In the genomic region with DNA sequence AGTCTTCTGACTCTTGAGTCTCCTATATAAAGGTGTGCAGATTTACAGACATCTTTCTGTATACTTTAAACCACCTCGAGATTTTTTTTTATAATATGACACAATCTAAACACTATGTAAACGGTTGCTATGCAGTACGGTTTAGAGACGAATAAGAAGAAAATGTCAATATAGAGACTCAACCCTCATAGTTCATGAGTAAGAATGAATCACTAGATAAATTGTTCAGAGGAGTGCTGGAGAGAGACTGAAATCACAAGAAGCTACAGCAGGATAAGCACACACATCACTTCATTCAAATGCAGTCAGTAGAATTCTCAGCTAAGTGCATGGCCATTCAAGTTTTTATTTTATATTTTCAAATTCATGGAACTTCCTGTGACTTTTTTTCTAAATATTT, we compare ENCODE assay signal across 22 mouse cellular contexts. TPM values are rescaled to one million over a fixed set of nuclear protein-coding genes. Genes with fewer than 3 reads are reported as not detected.
"Had no signal": no experiment of that assay in that cellular context is flagged by ENCODE, and none has a peak within 500 bp of the region (broad histone marks: within the 10 kb centered on the region; RNA-seq: fewer than 3 reads in every experiment).

No protein-coding gene starts in this region.

- H3K4me3 ChIP-seq: limb, embryonic 10.5 days; limb, embryonic 13.5 days; liver, embryonic 12.5 days; liver, embryonic 15.5 days; lung, embryonic 15.5 days; midbrain, embryonic 12.5 days; midbrain, embryonic 15.5 days; neural tube, embryonic 13.5 days; stomach, embryonic 15.5 days had no signal

- ATAC-seq: liver, embryonic 12.5 days; midbrain, embryonic 15.5 days had no signal

- H3K4me1 ChIP-seq: limb, embryonic 10.5 days; limb, embryonic 13.5 days; liver, embryonic 12.5 days; liver, embryonic 15.5 days; lung, embryonic 15.5 days; midbrain, embryonic 12.5 days; midbrain, embryonic 15.5 days; neural tube, embryonic 13.5 days; stomach, embryonic 15.5 days had no signal

- DNase-seq: kidney, adult 9 months; kidney, postnatal 14 days; kidney, postnatal 4 days; liver; lung, adult 18-20 months; retina, postnatal 1 day; right cerebral cortex, postnatal 25 days; spleen, adult 18-20 months; thymus, adult 18-20 months; thymus, postnatal 36 days had no signal

- H3K36me3 ChIP-seq: limb, embryonic 10.5 days; limb, embryonic 13.5 days; liver, embryonic 12.5 days; liver, embryonic 15.5 days; lung, embryonic 15.5 days; midbrain, embryonic 12.5 days; midbrain, embryonic 15.5 days; neural tube, embryonic 13.5 days; stomach, embryonic 15.5 days had no signal

- H3K27me3 ChIP-seq: limb, embryonic 13.5 days; liver, embryonic 12.5 days; liver, embryonic 15.5 days; lung, embryonic 15.5 days; midbrain, embryonic 15.5 days; neural tube, embryonic 13.5 days; stomach, embryonic 15.5 days had no signal

- H3K27ac ChIP-seq: limb, embryonic 10.5 days; limb, embryonic 13.5 days; liver, embryonic 12.5 days; liver, embryonic 15.5 days; lung, embryonic 15.5 days; macrophage; midbrain, embryonic 12.5 days; midbrain, embryonic 15.5 days; neural tube, embryonic 13.5 days; stomach, embryonic 15.5 days had no signal

RNA-seq across cellular contexts. Expression of a gene that starts 19.9 kb away (rescaled TPM):
- total RNA-seq: megakaryocyte, adult 5-6 weeks; neutrophil, adult 5-6 weeks had no signal
- polyA plus RNA-seq: macrophage had no signal
